Mouse (Mus musculus): ENCODE measurements around the gene Ldhd.
A peak's percentile ranks its signal among the peaks of the same experiment; 100 is the strongest.

DNA sequence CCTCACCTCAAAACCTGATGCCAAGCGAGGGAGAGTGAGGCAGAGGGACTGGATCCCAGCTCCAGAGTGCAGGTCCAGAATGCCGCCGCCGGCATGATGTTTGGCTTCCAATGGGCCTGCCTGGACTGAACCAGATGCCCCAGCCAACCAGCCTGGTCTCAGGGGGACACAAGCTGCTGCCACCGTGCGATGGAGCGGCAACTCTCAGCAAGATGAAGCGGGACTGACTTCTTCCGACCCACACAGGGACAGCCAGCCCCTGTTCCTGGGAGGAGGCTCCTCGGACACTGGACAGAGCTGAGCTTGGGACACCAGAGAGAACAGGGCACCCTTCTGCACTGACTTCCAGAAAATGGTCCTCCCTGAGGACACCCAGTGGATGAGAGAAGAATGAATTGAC is 7.6 kb downstream of the Ldhd start:
- peak; percentile 27; the same call in 1 of the 2 replicates for TF ChIP-seq CTCF (IDR thresholded peaks at IDR 0.05)
- no peak for TF ChIP-seq EP300 (IDR thresholded peaks at IDR 0.05)

Data from lung, postnatal 0 days (tissue).